Mouse (Mus musculus) liver, adult 2 months (tissue): ENCODE measurements around the gene Olfr1177-ps.

Experiments used
- CTCF ChIP-seq: fragments of 200-500 bp; IDR thresholded peaks from 2 replicates; pipeline ENCODE4 v1.5.1; 2011; ENCODE audit warnings: low read depth, low read length, control low read depth
- POLR2A ChIP-seq: fragments of 200-500 bp; IDR thresholded peaks from 2 replicates; pipeline ENCODE4 v1.6.1; 2011; ENCODE audit warnings: low read length, control low read depth; ENCODE audit not compliant: insufficient read depth; ENCODE audit errors: extremely low read depth

DNA sequence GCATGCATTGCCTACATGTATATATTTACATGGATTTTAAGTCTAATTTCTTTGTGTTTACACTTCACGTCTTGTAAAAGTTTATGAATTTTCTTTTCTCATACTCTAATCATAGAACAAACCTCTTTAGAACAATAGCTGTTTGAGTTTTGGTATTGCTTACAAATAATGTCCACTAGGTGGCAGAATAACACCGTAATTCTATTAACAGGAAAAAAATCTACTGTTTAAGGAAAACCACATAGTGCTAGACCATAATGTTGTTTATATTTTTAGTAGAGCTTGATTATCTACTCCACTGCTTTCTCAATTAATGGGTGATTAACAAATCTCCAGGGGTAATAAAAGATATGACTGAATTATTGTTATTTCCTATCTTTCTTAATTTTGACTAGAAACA is 10.0 kb upstream of the Olfr1177-ps start:
- peak; percentile 37 for TF ChIP-seq CTCF
- TF ChIP-seq POLR2A = no peak
